Mouse (Mus musculus) cortical plate, adult 2 months (tissue): ENCODE data around the gene Cttnbp2nl.

Source experiments
- CTCF ChIP-seq: fragments of 200-500 bp; IDR thresholded peaks from 2 replicates; pipeline ENCODE4 v1.5.1; 2011; ENCODE audit warnings: mild to moderate bottlenecking, control low read depth, low read length; ENCODE audit not compliant: insufficient read depth; ENCODE audit errors: extremely low read depth
- POLR2A ChIP-seq: fragments of 200-500 bp; IDR thresholded peaks from 2 replicates; pipeline ENCODE4 v1.6.1; 2011; ENCODE audit warnings: mild to moderate bottlenecking, low read length, control low read depth; ENCODE audit not compliant: insufficient read depth; ENCODE audit errors: extremely low read depth

- TF ChIP-seq POLR2A (no peak), CTCF (no peak)
These were observed 87.7 kb downstream of the Cttnbp2nl start for GRCm38 (mm10) chr3:104965070-104965855.
